Mouse (Mus musculus) adrenal gland (tissue): Measurements from ENCODE around the gene Calm4.
"Not testable (repeated sequence)": the region's sequence is repeated elsewhere in the genome, so short reads cannot be mapped to it uniquely, and the experiment has no call there.

Experiments
- intact Hi-C: fragments of 180-260 bp; cut with DNase I; formaldehyde crosslinking; loops from one replicate; pipeline ENCODE4 v1.15.1; 2025
- long read RNA-seq, 2 experiments: library from polyadenylated mRNA; unstranded; transcript quantifications; one replicate each; pipeline ENCODE4 v2.0.0; 2020; ENCODE audit warnings: borderline replicate concordance in 1 of 2; ENCODE audit not compliant: insufficient replicate concordance in 1 of 2

The Calm4 gene
- long read RNA-seq, experiment 1: 0 reads
- long read RNA-seq, experiment 2: 0 reads

DNA sequence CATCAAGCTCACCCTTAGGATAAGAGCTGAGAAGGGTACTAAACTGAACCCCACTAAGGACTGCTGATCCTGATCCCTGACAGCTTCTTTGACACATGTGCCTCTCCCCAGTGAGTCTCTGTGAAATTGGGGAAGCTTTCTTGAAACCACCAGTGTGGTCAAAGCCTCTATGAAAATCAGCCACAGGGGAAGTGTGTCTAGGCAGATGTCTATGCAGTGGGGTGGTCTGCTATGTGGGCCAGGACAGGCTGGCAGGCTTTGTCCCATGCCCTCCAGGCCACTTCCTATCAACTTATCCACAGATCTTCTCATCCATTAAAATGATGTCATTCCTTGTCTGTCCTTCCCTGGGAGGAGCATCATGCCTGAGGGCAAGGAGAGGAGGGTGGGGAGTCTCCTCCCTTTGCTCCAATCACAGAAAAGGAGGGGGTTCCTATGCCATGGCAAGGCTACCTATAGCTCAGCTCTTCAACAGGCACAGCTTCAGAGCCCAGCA lies at the start of gene Calm4:
Gene Calm4, plus strand, starts transcription at position 446 of the 496 bp plus-strand sequence.
- intact Hi-C loops: not testable (repeated sequence)

DNA sequence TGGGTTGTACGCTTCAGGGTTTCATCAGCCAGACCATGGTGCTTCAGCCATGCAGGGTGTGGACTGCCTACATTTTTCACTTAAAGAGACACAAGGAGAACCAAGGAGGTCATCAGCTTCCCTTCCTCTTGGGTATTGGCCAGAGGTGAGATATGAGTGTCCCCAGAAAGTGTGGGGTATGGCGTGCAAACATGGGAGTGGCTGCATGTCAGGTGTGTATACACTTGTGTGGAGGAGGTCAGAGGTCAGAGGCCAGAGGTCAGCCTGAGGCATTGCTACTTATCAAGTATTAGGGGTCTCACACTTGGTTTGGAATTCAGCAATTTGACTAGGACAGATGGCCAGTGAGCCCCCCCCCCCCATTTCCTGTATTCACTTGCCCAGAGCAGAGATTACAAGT lies 49.0 kb upstream of the Calm4 start:
- intact Hi-C loops: no loop called here

DNA sequence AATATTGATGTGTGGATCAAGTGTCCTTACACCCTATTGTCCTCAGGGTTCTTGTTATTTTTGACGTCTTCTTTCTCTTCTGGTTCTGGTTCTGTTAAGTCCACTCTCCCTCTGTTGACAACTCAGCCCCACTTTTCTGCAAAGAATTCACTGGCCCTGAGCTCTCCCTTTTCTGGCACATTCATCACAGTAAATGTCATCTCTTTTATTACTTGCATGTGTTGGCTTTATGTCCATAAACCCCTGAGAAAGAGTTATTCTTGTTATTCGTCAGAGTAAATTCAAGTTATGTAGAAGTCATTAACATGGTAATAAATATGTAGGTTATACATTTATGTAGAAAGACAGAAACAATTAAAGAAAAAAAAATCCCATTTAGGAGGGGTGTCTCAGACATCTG lies 48.0 kb upstream of the Calm4 start:
- intact Hi-C loops: no loop called here

- intact Hi-C loops: no loop called here
Observed at GRCm38 (mm10) chr13:3796649-3797048, 40.9 kb upstream of the Calm4 start.

DNA sequence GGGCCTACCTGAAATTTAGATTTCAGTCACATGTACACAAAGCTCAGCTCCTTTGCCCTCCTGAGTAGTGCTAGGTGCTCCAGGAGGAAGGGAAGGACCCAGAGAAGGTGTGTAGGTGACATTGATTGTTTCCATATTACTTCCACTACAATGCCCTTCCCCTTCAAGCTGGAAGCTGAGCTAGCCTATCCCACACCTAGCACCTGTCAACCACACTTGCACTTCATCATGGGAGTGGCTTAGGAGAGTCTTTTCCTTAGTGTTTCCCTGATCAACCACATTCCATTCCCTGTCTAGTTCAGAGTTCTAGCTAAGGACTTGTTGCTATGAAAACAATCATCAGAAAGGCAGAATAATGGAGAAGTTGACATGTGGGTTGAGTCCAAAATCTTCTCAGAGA lies 38.8 kb upstream of the Calm4 start:
- intact Hi-C loops: no loop called here

DNA sequence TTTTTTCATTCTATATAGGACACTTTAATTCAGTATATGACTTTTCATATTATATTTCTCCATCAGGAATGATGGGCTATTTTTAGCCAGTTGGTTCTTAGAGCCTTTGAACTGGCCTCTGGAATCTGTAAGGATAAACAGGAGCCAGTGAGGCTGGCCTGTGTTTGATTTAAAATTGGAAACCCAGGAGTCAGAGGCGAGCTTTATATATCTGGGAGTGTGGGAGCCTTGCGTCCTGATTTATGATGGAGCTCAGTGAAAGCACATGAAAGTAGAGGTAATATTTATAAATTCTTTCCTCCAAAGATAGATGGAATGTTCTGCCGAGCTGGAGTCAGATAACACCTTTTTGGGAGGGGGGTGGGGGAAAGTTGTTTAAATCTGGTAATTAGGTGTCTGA lies 38.2 kb upstream of the Calm4 start:
- intact Hi-C loops: no loop called here

DNA sequence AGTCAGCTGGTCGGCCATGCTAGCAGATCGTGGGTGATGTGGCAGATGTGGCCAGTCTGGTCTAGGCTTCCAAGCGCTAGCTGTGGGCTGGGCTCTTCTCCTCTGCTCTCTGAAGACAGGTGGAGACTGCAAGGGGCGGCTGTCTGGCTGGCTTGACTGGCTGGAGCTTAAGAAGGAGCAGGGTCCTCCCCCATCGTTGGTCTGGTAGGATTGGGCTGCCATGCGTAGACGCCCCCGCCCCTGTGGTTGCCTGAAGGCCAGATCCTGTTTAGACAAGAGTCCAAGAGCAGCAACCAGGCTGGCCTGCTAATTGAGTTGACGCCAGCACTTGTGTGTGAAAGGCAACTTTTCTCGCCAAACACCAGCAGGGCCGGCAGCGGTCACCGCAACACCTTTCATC lies 33.4 kb upstream of the Calm4 start, which contains the start of gene Calml3:
Gene Calml3, minus strand, starts transcription at position 131 of the 400 bp plus-strand sequence.
- intact Hi-C loops: no loop called here

GRCm38 (mm10) chr13:3805132-3805531 lies 32.4 kb upstream of the Calm4 start:
- intact Hi-C loops: no loop called here

DNA sequence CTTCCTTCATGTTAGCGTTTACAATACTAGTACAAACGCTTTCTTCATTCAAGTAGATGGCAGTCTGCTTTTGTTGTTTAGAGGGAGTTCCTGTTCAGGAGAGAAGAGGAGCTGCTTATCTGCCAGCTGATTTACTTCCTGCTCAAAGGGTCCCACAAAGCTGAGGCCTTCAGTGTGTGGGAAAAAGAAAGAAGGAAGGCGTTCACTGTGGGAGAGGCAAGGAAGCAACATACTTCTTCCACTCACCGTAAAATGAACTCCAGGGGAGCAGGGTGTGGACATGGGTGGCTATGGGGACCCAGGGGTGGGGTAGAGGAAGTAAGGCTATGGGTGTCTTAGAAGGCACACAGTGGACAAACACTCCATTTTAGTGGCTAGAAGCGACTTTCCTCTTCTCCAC lies 31.9 kb upstream of the Calm4 start:
- intact Hi-C loops: no loop called here

DNA sequence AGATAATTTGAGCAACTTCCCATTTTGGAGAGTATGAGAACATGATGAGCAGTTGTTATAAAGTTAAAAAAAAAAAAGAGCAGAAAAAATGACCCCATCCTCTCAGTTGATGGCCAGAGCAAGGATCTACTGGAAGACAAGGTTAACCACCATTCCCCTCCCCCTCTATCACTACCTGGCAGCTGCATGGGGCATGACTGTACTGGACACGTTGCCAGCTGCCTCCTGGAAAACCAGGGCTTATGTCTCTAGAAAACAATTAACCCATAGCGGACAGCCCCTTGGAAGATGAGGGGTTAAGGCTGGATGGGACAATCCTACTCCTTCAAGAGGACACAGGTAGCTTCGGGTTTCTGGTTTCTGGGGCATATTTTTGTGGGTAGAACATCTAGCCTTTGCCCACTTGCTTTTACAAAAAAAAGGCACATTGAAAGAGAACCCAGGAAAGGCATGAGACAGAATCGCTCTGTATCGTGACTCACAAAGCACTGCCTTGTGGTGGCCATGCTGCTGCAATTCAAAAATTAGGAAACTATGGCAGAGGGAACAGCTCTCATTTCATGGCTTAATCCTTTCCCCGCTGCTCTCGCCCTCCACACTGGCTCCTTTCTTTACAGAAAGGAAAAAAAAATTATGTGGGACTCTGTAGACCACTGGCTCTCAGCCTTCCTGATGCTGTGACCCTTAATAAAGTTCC lies 30.3 kb upstream of the Calm4 start:
- intact Hi-C loops: no loop called here

GRCm38 (mm10) chr13:3818012-3818739 lies 19.4 kb upstream of the Calm4 start:
- intact Hi-C loops: no loop called here

DNA sequence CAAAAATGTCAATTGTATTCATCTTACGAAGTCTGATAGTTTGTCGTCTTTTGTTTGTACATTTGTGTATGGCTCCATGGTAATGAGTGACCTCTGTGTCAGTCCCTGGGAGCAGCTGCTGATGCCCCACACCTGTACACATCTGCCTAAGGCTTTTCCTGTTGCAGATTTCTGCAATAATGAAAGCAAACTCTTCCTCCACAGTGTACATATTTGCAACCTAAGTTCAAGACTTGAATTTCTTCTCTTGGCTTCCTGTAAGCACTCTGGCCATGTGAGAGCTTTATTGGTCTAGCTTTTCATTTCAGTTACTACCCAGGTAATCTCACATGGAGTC lies 18.8 kb upstream of the Calm4 start:
- intact Hi-C loops: no loop called here

GRCm38 (mm10) chr13:3822105-3822504 lies 15.5 kb upstream of the Calm4 start:
- intact Hi-C loops: loop anchor here (5.0 kb wide), 1 partner anchor 45 kb away; no protein-coding TSS in a partner anchor

- intact Hi-C loops: no loop called here
Observed at GRCm38 (mm10) chr13:3825726-3826125, 11.8 kb upstream of the Calm4 start.

DNA sequence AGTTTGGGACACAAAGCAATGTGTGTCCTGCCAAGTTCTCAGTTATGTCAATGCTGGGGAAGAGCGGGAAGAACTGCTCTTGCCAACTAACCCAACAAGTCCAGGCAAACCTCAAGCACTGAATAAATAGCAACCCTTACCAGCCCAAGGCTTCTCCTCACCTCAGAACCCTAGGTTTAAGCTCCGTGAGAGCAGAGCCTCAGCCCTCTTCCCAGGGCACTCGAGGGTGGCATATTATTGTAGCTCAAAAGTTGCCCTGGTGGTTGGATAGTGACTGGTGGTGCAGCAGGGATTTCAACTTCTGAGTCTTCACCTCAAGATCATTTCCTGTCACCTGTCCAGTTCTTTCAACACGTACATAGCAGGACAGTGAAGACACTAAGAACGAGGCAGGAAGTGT lies 6.0 kb upstream of the Calm4 start:
- intact Hi-C loops: no loop called here

DNA sequence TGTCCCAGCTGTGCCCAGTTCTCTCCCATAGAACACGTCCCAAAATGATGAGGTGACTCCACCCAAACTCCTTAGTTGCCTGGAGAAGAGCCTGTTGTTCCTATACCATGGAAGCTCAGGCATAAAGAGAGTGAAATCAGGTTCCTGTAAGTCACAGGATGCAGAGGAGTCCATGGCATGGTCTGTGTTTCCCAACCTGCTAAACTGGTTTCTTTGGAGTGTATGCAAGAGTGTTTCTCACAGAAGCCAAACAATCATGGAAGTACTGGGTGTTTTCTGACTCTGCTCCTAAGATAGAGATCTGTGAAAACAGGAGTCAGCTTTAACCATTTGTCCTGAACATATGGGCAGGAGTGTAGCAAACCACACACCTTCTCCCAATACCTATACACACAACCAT lies 5.6 kb upstream of the Calm4 start:
- intact Hi-C loops: no loop called here

DNA sequence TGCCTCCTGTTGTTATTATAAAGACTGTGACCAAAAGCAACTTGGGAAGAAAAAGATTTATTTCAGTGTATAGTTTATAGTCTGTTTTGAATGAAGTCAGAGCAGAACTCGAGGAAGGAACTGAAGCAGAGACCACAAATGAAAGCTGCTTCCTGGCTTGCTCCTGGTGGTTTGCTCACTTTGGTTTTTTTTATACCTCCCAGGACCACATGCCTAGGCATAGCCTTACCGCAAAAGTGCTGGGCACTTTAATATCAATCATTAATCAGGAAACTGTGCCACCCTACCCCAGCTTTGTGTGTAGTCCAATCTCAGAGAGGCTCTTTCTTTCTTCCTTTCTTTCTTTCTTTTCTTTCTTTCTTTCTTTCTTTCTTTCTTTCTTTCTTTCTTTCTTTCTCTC lies 5.1 kb upstream of the Calm4 start:
- intact Hi-C loops: no loop called here

- intact Hi-C loops: not testable (repeated sequence)
Observed at GRCm38 (mm10) chr13:3833644-3834043, 3.9 kb upstream of the Calm4 start.

DNA sequence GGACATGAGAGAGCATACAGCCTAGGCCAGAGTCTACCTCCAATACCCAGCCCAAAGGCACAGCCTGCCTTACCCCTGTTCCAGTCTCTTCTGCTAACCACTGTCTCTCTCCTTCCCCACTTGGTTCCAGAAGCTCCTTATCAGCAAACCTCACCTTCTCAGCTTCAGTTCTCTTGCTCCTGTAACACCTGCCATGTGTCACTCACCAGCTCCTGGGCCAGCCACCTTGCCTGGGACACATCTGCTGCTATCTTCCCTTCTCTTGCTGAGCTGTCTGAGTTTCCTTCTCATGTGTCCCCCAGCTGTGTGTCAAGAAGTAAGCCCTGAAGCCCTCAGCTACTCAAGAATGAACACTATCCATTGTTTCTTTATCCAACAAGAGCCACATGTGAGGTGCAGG lies 3.1 kb downstream of the Calm4 start:
- intact Hi-C loops: not testable (repeated sequence)

GRCm38 (mm10) chr13:3850330-3850729 lies 12.8 kb downstream of the Calm4 start:
- intact Hi-C loops: no loop called here

GRCm38 (mm10) chr13:3853648-3854333 lies 16.2 kb downstream of the Calm4 start, which contains the start of gene Calm5:
Gene Calm5 (plus strand): TSS chr13:3854173.
- intact Hi-C loops: not testable (repeated sequence)

- intact Hi-C loops: no loop called here
Observed at GRCm38 (mm10) chr13:3854856-3855255, 17.3 kb downstream of the Calm4 start.
